Mouse (Mus musculus) ovary, postnatal 14 days (tissue): Measurements from ENCODE around the gene Rars2.

Experiments used
- DNase-seq: peaks from one replicate; pipeline ENCODE4 v3.0.0; 2022; ENCODE audit warnings: low spot score

The Rars2 gene

DNA sequence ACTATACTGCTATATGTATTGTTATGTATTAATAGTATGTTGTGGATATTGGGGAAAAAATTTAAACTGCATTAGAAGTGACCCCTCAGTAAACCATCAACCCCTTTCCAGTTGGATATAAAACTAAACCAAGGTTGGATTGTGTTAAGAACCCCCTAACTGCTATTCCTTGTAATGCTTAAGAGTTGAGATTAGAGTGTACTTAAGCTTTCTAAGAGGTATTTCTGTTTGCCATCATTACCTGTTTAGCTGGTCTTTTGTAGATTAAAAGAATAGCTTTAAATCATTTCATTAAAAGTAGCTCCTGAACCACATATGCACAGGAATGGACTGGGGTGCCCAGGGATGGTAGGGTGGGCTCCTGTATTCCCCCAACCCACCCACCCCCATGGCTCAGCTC, 30.0 kb downstream of the Rars2 start:
- no peak for DNase-seq

DNA sequence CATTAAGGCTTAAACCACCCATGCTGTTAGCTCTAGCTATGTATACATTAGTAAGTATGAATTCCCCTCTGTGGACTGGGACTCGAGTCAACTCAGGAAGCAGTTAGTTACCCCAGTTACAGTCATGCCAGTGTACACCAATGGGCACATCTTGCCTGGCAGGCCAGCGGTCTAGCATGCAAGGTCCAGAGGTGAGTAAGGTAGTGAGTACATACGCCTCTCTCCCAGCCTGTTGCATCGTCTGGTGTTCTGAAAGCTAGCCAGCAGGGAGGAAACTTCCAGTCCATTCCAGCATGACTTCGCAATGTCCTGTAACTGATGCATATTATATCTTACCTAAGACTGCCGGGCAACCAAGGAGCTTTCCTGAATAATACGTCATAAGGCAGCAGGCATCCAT, 38.4 kb downstream of the Rars2 start:
- no peak for DNase-seq

DNA sequence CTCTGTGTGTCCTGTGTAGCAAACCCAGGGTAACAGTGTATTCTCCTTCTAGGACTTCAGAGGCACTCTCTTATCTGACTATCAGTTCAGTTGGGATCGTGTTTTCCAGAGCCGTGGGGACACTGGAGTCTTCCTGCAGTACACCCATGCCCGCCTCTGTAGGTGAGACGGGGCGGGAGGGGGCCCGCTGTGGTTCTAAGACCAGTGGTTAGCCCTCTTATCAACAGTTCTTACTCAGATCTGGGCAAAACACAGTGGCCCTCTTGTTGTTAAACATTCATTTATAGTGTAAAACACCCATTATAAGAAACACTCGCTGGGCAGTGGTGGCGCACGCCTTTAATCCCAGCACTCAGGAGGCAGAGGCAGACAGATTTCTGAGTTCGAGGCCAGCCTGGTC, 41.3 kb downstream of the Rars2 start:
- DNase-seq = no peak

DNA sequence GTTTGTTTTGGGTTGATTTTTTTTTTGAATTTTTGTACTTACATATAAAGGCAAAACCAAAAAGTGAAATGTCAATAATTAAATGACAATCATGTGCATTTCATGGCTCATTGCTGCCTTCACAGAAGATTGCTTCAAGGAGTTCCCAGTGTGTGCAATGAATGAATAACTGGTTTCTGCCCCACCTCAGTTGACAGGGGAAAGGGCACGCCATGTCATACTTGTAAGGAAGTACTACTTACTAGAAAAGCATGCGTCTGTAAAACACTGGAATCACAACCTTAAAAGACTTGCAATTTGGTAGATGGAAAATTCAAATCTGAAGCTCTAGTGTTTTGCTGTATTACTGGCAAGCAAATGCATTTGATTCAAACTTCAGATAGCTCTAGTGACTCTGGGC, 44.3 kb downstream of the Rars2 start:
- DNase-seq = no peak

DNA sequence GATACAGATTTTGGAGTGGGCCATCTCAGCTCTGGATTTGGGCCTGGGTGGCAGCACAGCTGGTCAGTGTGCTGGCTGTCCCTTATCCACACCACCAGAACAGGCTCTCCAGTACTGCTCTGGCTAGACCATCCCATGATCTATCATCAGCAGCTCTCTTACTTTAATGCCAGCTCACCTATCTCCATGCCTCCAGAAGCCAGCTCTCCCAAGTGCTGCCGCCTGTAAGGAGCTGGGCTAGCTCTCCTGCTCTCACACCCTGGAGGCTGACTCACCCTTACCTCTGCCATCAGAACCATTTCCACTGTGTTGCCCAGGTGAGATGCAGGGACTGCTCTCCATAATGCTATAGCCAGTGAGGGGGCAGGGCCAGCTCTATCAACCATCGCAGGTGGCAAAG, 46.8 kb downstream of the Rars2 start:
- DNase-seq = no peak

DNA sequence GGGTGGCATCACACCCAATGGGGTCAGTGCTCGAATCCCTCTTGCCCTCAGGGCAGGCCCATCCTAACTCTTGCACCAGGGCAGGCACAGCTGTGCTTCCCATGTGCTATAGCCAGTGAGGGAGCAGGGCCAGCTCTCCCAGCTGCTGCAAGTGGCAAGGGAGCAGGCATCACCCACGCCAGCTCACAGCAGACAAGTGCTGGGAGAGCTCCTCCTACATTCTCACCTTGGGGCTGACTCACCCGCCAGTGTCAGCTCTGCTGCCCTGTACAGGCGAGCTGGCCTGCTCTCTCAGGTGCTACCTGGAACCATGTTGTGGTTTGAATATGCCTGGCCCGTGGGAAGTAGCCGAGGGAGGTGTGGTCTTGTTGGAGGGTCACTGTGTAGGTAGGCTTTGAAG, 47.2 kb downstream of the Rars2 start:
- DNase-seq = no peak

DNA sequence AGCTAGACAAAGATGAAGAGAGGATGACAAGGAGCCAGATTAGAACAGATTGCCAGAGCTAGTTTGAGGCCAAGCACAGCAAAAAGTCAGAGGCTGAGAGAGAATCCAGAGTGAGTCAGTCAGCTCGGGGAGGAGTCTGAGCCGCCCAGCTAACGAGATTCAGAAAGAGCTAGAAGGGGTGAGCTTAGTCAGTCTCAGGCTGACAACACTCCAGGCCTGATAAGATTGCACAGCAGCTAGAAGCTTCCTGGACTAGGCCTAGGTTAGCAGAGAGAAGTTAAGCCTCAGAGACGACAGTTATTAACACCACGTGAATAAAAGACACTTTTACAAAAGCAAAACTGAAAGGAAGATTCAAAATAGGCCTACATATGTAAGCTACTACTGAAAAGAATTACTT, 53.2 kb downstream of the Rars2 start:
- no peak for DNase-seq

DNA sequence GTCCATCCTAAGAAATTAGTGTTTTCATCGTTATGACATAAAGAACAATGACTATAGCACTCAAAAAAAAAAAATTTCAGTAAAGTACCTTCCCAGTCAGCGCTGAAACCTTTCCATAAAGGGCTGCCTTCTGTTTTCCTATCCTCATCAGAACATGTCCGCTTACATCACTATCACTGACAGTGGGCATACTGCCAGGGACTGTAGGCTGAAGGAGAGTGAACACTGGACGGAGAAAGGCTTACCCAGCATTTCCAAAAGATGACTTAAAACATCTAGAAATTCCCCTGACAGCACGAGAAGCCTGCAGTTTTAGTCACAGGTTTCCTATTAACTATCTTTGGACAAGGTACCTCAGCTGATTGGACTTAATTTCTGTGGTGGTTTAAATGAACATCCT, 59.0 kb downstream of the Rars2 start:
- DNase-seq = no peak

DNA sequence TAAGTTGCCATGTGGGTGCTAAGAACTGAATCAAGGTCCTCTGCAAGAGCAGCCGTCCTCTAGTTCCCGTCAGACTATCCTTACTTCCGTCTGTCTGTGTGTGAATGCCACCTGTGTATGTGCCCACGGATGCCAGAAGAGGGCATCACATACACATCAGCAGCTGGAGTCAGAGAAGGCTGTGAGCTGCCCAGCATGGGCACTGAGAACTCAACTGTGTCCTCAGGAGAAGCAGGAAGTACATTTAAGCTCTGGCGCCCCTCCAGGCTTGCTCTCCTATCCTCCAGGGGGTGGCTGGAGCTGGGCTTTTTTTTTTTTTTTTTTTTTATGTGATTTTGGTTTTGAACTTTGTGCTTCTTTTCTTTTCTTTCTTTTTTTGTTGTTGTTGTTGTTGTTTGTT, 65.8 kb downstream of the Rars2 start:
- DNase-seq = no peak

DNA sequence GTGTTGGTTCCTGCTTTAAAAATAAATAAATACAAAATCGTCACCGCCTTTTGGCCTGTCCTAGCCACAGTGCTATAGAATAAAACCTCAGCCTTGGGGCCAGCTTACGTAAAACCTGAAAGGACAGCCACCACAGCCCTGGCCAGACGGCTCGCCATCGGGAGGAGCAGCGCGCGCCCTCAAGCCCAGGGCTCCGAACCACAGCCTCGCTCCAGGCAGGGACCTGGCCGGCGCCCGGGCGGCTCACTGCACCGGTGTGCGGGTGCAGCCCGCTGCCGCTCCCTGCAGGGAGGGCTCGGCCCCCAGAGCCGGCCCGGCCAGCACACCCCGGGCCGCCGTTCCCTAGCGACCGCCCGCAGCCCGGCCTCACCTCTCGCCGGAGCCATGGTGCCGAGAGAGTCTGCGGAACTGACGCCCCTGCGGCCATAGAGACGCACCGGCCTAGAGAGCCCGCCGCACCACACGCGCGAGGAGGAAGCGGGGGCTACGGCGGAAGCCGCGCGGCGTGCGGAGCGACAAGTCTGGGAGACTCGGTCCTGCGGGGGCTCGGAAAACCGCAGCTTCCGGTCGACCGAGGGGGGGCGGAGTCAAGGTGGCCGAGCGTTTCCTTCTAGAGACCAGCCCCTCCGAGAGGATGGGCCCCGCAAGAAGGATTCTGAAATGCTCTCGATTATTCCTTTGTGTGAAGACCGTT, 72.3 kb downstream of the Rars2 start, which contains the start of gene Slc35a1:
TSS of gene Slc35a1 (minus strand) at position 565 of the 694 bp plus-strand sequence.
- peak; percentile 83 for DNase-seq

DNA sequence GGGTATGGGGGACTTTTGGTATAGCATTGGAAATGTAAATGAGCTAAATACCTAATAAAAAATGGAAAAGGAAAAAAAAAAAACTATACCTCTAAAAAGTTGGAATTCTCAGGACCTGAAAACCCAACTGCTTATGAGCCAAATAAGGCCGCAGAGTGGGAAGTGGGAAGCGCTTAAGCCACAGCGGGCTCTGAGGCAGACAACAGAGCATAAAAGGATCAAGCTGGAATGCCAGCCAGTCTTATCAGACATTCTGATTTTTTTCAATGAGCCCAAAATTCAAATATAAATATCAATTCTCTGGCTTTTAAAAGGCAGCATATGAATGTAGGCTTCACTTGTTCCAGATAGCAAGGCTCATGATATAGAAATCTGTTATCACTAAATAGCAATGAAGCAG, 73.3 kb downstream of the Rars2 start:
- DNase-seq = no peak

DNA sequence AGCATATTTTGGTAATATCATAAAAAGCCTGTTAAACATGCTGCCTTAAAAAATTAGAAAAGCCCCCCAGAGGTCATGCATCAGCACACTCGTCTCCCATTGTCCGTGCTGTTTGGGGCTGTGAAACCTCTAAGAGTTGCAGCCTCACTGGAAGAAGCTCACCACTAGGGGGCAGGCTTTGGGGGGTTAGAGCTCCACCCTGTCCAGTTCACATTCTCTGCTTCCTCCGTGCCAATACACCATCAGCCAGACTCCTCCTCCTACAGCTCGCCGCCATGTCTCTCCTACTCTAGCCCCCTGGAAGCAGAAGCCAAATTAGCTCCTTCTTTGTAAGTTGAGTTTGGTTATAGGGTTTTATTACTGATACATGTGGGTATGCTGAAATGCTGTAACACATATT, 86.8 kb downstream of the Rars2 start:
- peak; percentile 22 for DNase-seq

DNA sequence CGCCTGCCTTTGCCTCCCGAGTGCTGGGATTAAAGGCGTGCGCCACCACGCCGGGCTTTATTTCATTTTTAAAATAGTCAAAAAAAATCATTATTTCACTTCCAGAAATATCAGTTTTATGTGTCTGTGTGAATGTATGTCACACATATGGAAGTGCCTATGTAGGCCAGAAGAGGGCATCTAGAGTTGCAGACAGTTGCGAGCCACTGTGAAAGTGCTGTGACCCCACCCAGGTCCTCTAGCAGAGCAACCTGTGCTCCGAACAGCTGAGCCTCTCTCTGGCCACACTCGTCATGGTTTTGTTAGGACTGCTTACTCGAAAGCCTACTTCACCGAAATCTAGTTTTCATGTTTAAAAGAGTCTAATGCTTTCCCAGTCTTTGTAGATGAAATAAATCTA, 87.5 kb downstream of the Rars2 start:
- no peak for DNase-seq

DNA sequence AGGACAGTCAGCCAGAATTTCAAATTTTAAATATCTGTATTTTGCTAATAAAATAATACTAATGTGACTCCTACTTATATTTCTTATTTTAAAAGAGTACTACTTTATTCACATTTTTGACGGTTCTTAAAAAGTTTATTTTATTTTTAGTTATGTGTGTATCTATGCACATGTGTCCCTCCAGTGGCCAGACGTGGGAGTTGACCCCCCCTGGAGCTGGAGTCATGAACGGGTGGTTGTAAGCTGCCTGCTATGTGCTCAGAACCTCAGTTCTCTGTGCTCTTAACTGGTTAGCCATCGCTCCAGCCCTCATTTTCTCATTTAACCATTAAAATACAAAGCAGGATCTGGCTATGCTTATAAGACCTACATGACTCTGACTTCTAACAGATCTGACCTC, 88.3 kb downstream of the Rars2 start:
- DNase-seq = no peak

DNA sequence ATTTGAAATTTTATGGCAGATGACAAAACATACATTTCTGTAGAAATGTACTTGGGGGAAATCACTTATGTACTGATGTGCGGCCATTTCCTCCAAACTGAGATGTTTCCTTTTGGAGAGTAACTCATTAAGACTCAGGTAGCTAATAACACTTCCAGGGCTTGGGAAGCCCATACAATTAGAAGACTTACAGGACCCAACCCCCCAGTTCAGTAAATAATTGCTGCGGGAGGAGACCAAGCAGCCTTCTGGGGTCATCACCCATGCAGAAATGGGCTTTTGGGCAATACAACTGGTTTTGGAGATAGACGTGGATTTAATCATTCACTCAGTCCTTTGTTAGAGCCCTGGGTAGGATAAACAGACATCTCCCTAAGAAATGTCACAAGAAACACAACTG, 92.5 kb downstream of the Rars2 start:
- DNase-seq = no peak

DNA sequence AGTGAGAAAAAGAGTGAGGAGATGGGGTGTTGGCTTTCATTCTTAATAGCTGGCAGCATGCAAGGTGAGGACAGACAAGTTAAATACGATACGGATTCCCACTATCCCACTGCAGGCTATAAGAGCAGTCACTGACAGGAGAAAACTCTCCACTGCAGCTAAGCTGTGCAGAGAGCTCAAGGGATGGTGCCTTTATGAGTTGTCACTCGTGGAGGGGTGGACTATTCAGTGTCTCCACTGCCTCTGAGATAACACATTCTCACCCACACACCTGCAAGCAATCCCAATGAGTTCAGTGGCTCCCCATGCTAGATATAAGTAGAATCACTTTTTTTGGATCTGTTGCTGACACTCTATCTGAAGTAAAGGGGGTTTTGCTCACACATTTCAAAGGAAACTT, 93.4 kb downstream of the Rars2 start:
- DNase-seq = no peak
